Mouse (Mus musculus) brain, embryonic 14.5 days (tissue): ENCODE data around the gene Matk.

Experiments
- CTCF ChIP-seq: fragments of 200-500 bp; IDR thresholded peaks from 2 replicates; pipeline ENCODE4 v1.5.1; 2012; ENCODE audit warnings: inconsistent platforms, mild to moderate bottlenecking, moderate library complexity, borderline replicate concordance; ENCODE audit not compliant: insufficient read depth, insufficient read length; ENCODE audit errors: extremely low read depth
- POLR2A ChIP-seq: fragments of 200-500 bp; IDR thresholded peaks from 2 replicates; pipeline ENCODE4 v1.6.1; 2012; ENCODE audit warnings: mild to moderate bottlenecking, inconsistent platforms, borderline replicate concordance; ENCODE audit not compliant: poor library complexity, insufficient read depth, insufficient read length, severe bottlenecking; ENCODE audit errors: extremely low read depth

DNA sequence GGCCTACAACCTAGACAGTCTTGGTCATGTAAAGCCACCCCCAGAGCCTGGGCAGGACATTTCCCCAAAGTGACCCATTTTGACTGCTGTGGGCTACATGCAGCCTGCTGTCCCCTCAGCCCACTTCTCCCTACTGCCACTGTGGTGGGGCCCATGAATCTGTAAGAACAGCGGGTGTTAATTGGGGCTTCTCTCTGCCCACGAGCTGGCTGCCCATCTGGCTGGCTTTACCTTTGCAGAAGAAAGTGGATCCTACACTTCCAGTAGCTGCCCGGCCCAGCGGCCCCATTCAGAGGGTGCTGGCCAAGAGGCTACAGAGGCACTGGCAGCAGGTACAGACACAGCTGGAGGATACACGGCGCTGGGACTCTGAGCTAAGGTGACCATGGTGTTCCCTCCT lies 7.6 kb upstream of the Matk start:
- no peak for TF ChIP-seq POLR2A
- no peak for TF ChIP-seq CTCF
